Mouse (Mus musculus): ENCODE data around the gene Filip1.

Gene Filip1

DNA sequence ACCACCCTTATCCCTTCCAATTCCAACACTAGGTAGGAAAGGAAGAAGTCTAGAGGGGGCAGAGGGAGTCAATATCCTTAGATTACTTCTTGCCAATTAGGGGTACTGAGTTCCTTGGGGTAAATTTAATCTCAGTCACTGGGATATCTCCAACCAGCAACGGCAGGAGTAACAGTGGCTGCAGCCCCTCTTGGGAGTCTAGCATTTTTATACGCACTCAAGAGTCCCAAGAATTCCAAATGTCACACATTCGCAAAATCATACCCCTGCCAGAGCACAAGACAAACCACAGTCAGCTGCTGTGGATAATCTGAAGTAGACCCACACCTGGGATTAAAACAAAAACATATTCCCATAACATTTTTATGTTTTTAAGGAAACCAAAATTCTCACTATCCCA is 102.5 kb downstream of the Filip1 start:
- CTCF ChIA-PET: no interaction called here

DNA sequence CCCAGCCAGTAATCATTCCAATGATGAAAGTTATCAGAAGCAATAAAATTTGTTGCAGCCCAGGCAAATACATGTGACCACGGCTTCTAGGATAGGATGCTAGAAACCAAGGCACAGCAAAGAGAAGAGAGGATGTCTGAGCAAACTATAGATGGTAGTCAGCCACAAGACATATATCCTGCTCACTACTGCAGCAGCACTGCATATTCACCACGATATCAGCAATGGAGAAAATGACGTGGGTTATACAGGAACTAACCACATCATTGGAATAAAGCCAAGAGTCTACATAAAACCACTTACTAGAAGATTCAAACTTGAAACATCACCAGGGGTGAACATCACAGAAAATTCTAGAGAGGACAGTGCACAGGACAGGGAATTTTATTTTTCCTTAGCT is 113.8 kb downstream of the Filip1 start:
- CTCF ChIA-PET: no interaction called here

DNA sequence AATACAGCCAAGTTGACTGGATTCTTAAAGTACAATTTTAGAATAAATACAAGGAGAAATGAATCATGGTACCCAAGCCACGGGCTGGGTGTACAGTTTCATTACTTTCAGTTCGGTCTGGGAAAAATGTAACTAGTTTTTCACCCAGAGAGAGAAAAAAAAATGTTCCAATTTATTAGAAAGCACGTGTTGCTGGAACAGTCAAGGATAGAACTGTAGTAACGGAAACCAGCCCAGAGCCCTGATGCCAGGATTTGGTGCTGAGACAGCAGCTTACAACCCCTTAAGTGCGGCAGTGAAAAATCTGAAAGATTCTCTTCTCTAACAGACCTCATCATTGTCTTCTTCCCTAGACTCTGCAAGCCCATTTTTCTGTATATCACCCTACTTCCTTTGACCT is 118.0 kb downstream of the Filip1 start:
- CTCF ChIA-PET: no interaction called here

DNA sequence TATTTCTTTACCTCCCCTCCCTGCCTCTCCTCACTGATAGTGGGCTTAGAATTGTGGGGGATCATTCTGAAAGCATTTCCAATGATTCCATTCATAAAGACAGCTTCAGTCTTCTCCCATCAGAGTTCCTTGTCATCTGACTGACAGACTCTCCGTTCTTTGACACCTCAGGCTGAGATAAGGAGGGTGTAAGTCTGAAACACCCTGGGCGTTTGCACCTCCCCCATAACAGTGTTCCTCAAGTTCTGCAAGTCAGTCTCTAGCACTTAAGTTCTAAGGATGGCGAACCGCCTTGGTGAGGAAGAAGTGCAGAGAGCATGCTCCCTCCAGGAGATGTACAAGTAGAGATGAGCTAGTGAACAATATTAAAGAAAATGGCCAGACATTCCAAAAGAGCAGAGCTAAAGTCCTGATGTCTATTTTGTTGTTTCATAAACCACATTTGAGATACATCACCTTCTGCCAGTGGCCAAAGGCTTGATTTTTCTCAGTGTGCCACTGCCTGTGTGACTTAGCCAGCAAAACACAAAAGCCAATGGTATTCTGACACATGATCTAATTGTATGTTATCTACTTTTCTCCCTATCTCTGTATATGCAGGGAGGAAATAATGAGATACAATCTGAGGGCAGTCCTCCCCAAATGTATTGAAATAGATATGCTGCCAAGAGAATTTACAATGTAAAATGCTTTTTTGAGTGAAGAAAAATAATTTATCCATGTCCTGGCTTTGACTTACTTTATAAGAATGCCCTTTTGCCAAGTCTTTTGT is 118.6 kb downstream of the Filip1 start:
- CTCF ChIA-PET: no interaction called here

DNA sequence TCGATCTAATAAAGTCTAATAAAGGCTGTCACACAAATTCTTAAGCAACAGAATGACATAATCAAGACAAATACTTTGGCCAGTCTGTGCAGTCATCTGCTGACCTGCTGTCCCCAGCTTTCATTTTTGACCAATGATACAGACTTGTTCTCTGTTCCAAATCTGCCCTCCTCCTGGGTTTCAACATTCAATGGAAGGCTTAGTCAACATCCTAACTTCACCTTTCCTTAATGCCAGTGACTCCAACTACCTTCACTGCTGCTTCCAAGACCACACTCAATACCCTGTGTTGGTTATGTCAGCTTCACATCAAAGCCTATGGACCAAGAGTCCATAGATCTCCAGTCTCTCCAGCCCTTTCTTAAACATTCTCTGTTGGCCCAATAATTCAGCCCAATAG is 120.5 kb downstream of the Filip1 start:
- CTCF ChIA-PET: no interaction called here

DNA sequence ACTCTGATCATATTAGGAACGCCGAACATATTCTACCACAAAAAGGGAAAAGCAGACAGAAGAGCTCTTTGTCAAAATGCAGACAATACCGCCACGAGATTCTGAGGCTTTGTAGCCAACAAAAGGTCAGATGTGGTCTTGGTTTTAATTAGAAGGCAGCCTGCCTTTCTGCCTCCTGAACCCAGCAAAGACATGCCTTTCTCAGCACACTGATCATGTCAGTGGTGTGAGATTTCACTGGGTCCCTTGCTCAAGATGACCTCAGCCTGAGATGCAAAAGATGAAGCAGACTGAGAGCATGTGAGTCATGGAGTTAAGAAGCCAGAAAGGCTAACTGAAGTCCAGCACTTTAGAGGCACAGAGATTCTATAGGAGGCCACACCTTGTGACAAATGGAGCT is 122.2 kb downstream of the Filip1 start:
- CTCF ChIA-PET: no interaction called here

DNA sequence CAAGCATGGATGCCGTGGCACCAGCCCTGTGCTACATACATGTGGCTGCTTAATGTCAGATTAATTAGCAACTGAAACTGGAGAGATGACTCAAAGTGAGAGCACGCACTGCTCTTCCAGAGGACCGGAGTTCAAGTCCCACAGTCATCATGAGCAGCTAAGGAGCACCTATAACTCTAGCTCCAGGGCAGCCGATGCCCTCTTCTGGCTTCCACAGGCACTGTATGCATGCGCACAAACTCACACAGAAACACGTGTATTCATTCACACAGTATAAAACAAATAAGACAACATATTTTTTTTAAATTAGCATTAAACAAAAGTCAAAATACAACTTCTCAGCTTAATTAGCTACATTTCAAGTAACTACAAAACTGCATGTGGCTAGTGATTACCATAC is 123.5 kb downstream of the Filip1 start:
- CTCF ChIA-PET: no interaction called here

DNA sequence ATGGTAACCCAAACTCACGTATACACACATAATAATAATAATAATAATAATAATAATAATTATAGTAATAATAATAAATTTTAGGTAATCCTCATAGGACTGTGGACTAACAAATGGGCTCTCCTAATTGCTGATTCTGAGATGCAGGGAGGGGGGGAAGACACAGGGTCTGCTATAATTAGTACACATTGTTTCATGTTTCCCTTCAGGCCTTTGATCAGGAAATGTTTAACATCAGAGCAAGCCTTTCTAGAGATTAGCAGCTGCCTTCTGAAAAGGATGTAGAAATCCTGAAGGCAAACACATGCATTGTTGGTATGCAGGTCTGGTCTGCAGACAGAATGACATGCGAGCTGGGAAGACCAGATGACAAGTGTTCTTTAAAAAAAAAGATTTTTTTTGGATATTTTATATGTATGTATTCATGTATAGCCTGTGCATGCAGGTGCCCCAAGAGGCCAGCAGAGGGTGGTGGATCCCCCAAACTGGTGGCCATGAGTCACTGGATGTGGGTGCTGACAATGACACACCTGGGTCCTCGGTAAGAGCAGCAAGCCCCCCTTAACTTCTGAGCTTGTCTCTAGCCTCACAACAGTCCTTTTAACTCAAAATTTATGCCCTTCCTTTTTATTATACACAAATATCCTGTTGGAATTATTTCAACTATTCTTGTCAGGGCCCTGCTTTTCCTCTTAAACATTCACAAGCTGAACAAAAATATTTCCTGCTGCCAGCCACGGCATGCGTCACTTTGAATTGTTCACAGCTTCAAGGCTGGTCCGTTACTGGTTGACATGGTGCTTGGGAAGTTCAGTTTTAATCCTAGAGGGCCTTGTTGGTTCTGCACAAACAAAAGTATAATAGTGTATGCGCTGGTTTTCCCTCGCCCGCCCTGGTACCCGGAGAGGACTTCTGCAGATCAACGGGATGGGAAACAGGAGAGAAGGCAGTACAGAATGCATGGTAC is 127.1 kb downstream of the Filip1 start:
- CTCF ChIA-PET: no interaction called here

DNA sequence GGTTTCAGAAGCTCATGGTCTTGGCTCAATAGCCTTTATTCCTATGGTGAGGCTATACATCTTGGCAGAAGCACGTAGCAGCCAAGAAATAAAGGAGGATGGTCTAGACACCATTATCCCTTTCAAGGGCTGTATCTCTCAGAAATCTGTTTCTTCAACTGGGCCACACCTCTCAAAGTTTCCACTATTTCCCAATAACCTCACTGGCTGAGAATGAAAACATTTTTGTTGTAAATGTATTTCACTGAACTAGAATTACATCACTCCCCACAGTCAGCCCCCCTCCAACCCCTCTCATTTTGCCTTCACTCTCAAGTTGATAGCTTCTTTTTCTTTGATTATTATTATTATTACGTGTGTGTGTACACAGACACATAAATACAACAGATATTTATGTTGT is 129.5 kb downstream of the Filip1 start:
- CTCF ChIA-PET: no interaction called here

DNA sequence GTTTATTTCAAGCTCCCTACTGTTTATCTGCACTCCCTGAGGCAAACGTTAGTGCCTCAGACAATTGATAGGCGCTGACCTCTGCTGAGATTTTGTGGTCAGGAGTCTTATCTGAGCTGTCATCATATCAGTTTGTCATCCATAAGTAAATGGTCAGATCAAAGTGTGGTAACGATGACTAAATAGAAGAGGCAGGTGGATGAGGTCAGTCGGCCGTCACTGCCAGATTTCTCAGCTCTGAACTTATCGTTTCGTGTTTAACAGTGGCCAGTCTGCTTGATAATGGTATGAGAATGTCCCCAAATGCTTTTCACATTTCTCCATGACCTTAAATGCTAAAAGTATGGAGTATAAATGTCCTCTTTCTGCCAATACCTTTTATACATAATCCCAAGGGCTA is 132.6 kb downstream of the Filip1 start:
- CTCF ChIA-PET: no interaction called here

DNA sequence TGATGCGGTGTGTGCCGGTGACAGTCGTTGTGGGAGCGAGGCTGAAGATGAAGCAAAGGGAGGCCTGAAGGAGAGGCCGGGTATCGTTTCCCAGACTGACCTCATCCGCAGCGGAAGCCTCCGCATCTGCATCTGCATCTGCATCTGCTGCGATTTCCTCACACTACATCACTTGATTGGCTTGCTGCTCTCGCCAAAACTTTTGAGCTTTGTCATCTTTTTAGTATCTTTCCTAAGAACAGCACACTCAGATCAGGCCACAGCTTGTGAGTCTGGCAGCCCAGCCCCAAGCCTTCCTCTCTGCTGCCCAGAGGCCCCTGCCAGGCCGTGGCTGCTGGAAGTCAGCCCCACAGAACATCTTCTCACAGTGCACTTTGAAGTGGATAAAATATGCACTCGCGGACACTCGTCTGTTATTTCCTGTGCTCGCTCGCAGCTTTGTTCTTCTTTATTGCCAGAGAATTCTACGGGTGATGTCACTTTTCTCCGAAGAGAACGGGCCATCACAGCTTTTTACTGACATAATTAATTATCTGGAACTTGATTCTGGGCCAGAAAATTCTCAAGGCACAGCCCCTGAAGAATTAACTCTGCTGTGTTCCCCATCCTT is 137.0 kb downstream of the Filip1 start:
- CTCF ChIA-PET: no interaction called here

DNA sequence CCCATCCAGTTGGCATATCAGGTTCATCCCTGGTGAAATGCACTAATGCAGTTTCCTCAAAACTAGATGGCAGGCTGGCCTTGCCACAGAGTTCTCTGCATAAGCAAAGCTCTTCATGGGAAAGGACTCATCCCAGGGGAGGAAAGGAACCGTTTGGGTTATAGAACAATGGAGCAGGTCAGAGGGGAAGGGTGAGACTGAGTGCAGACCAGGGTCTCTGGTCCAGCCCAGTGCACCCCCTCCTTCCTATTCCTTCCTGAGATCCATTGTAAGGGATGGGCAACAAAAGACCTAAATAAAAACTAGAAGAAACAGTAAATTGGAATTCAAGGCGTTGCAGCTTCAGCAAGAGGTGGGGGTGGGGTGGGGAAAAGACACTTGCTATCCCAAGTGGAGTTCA is 140.1 kb downstream of the Filip1 start:
- CTCF ChIA-PET: no interaction called here

DNA sequence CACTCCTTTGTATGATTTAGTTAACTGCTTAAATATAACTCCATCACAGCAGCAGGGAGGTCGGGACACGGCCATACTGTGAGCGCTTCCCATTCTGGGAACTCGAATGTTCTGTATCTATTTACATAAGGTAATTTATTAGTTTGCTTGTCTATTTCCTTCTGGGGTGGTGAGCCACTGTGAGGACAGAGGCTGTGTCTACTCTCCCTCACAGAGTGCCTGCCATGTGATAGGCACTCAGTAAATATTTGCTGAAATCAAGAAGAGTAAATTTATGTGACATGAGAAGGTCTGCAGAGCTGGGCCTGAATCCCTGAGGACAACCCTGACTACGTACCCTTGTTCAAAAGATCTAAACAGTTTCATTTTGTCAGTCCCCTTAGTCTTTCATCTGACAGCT is 143.1 kb downstream of the Filip1 start:
- CTCF ChIA-PET: no interaction called here

DNA sequence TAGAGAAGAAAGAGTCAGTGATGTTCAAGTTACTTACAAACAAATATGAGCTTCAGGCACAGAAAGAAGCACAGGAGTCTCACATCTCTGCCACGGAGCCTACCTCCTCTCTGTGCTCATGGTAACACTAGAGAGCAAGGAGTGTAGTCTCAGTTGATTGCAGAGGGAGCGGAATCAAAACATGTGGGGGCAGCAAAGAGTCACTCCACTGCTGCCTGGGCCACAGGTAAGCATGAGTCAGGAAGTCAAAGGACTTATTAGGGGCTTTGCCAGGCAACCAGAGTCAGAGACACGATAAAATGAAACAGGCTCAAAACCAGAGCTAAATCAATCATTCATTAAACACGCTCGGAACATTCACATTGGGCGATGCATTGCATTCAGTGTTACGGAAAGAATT is 146.7 kb downstream of the Filip1 start:
- CTCF ChIA-PET: no interaction called here

DNA sequence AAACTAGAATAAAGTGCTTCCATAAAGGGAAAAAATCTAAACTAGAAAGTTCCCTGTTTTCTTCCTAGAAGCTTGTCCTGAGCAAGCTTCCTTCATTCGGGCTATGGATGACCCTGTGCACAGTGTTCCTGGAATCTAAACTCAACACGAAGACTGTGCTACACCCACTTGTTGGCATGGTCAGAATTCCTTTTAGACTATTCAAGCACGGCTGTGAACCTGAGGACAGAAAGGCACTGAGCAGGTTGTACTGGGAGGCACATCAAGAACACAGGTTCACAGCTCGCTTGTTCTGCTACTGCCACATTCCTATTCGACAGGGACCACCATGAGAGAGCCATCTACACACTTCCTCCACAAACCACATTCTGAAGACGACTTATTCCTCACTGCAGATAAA is 150.1 kb downstream of the Filip1 start:
- CTCF ChIA-PET: no interaction called here

DNA sequence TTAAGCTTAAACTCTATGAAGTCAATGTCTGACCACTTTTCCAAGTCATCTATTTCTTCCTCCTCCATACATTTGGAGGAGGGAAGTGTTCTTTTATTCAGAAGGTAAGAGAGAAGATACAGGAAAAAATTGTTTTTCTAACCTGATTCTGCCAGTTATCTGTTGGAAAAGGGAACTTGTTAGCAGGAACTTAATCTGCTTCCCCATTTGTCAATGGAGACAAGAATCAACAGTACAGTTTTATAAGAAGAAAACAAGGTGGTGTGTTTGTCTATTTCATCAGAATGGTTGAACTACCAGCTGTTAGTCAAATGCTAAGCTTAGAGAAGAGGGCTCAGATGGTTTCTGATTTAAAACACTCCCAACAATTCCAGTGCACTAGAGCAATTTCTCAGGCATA is 165.6 kb downstream of the Filip1 start:
- CTCF ChIA-PET: no interaction called here

DNA sequence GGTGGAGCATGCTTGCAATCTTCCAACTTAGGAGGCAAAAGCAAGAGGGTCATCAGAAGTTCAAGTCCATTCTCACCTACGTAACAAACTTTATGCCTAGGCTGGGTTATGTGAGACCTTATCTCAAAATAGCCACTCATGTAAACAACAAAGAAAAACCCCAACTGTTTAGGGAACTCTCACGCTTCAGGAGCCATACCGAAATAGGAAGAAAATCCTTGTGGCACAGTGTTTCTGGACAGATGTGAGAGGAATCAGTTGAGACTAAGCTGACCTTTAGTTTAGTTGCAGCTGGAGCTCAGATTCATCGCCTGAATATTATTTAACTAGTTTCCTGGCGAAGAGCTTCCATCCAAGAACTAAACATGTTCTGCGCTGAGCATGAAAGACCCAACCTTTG is 170.0 kb downstream of the Filip1 start:
- CTCF ChIA-PET: no interaction called here

DNA sequence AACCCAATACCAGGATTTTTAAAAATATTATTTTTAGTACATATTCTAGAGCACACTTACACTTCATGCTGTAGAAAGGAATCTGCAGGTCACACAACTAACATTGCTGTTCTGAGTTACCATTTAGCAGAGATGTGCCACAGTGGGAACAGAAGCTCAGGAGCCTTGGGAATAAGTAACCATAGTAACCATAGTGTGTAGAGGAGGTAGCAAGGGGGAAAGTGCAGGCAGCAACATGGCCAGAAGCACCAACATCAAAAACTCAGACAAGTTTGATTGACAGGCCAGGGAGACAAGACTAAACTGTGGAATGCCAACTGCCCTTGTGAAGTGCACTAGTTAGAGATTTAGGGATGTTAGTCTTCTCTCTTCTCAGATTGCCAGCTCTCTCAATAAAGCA is 170.6 kb downstream of the Filip1 start:
- CTCF ChIA-PET: no interaction called here

DNA sequence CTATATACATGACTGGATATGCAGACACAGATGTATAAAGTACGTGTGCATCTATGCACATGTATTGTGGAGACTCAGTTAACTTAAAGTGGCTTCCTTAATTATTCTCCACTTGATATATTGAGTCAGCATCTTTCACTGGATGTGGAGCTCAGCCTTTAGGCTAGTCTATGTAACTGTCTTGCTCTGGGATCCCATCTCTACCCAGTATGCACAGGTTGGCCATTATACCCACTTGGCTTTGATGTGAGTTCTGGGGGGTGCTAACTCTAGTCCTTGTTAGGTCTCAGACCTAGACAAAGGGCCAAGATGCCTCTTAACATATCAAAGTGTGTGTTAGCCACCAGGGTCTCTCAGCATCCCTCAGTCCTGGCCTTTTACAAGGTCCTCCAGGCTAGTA is 181.4 kb downstream of the Filip1 start:
- CTCF ChIA-PET: no interaction called here

DNA sequence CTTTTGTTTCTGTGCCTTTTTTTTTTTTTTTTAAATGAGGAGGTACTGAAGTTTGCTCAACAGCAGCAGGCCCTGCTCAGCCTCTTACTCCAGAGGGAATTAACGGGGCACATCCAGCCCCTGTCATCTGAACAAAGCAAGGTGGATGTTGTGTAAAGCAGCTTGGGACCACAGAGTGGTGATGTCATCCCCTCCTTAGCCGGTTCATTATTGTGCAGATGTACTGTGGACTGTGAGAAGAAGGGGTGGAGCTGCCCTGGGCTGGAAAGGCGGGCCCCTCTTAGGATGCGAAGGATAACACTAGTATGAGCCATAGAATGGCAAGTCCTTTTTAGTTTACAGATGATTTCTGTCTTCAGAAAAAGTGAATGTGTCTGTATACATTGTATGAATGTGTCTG is 181.8 kb downstream of the Filip1 start:
- CTCF ChIA-PET: no interaction called here

DNA sequence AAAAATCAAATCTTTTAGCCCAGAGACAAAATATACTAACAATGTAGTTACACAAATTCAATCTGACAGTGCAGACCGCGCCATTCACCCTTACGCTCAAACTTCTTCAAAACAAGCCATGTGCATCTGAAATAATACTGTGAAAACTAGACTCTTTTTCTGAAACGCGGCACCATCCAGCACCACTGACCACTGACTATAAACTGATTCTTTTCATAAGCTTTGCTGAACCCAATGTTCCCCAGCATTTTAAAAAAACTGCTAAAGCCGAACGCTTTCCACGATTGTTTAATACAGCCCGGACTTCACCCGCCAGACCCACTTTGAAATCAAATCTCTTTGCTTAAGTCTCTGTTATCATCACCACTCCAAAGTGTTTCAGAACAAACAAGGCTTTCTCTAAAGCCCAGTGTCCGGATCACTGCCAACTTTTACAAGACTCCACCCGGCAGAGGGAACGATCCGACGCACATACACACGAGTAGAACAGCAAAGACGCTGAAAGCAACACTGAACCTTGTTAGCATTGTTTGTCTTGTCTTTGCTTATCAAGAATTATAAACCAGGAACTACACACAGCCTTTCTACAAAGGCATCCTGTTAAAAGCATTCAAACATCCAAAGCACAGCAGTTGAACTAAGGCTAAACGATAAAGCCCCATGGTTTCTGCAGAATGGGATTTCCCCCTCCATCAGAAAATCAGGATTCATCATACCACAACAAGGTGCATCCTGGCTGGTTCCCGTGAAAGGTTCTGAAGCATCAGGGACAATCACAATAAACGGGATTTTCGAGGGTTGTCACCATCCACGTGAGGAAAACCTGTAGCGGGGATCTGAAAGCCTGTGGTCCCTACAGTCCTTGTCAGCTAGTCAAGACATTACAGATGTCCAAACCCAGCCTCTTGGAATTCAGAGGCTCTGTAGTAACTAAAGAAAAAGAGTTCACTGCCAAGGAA is 182.5 kb downstream of the Filip1 start:
- CTCF ChIA-PET: no interaction called here

DNA sequence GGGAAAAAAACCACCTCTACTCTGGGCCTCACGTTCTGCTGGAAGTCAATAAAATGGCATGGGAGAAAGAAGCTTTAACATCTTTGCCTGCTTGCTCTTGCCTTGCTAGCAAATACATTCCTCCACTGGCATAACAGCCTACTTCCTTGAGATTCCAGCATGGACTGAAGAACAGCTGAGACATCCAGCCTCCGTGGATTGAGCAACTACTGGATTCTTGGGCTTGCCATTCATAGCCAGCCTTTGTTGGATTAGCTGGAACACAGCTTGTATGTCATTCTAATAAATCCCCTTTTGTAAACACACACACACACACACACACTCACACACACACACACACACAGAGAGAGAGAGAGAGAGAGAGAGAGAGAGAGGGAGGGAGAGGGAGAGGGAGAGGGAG is 185.6 kb downstream of the Filip1 start:
- CTCF ChIA-PET: no interaction called here
